Mouse (Mus musculus): ENCODE results near the gene Sdhaf1.
A peak's percentile ranks its signal among the peaks of the same experiment; 100 is the strongest.

Sdhaf1 gene

GRCm38 (mm10) chr7:30291215-30292131, 32.2 kb downstream of the Sdhaf1 start, which contains the start of gene Clip3:
TSS of gene Clip3 (plus strand) at chr7:30291728.
- DNase-seq = peak; percentile 91

DNA sequence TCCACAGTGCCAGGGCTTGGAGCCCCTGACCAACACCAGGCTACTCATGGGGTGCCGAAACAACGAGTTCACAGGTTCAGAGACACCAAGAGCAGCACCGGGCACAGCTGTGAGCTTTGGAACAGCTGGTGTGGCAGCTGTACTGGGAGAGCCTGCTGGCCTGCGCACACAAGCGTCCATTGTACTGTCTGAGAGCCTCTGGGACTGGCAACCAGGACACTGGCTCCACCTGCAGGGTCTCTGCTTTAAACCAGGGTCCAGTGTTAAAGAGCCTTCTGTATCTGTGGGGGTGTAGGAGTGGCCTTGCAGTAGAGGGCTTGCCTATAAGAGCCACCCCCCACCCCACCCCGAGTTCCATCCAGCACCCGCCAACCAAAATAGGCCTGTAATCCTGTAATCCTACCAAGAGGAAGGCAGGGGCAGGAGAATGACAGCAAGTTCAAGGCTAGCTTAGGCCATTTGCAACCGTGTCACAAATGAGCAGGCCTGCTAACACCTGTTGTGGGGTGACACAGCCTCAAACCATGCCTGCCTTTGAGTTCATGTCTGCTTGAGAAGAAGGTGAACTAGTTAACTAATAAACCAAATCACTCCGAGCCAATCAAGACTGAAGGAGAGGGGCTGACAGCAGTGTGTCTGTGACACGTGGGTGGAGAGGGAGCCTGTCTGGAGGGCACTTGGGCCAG, 33.8 kb downstream of the Sdhaf1 start:
- DNase-seq = no peak

GRCm38 (mm10) chr7:30289071-30289713, 34.5 kb downstream of the Sdhaf1 start:
- no peak for DNase-seq

- DNase-seq = no peak
These were observed 35.6 kb downstream of the Sdhaf1 start for GRCm38 (mm10) chr7:30288046-30288445.

DNA sequence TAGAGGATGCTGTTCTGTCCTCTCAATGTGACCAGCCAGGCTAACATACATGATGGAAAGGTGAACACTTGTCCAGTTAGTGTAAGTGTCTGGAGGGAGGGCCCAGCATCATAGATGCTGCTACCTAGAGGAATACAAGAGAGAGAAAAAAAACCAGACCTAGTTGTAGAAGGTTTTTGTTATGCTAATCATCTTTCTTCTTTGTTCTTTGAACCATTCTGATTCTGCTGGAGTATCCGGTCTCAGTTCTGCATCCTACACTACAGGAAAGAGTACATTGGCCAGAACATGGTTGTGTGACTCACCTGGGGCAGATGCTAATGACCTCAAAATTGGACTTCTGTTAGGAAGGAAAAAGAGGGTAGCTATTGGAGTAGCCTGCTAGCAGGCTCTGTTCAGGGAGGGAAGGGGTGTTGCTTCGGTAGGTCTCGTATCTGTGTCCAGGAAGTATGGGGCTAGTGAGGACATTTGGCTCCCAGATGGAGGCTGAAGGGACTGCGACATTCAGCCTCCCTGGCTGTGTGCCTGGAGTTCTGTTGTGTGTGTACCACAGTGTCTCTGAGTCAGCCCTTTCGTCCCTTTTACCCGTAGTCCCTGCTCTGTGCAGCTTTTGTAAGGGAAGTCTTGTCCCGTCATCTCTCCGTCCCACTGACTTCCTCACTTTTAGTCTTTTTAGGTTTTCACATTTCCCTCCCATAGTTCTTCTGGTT, 36.8 kb downstream of the Sdhaf1 start:
- DNase-seq = no peak

DNA sequence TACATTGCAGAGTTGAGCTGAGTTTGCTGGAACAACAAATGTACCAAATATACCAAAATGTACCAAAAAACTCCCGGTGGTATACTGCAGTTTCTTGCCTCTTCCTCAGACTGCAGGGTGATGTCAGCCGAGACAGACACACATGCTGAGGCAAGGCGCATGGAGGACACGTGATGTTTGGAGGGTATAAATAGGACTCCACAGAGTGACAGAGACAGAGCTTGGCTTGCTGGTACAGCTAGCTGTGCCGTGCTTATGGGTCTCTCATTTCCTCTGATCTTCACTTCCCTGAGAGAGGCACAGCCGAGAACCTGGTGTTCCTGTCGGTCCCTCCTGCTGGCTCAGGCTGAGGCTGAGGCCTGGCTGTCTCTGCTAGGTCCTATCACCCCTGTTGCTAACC, 41.0 kb downstream of the Sdhaf1 start:
- no peak for DNase-seq

DNA sequence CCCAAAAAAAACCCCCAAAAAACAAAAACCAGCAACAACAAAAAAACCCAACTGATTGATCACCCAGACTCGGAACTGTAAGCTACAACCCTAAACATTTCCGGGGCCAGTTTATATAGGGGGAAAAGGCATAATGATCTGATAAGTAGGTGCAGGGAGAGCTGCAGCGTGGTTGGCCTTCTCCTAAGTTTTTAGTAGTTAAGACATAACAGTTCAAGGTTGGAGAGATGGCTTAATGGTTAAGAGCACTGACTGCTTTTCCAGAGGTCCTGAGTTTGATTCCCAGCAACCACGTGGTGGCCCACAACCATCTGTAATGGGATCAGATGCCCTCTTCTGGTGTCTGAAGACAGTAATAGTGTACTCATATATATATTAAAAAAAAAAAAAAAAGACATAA, 42.2 kb downstream of the Sdhaf1 start:
- DNase-seq = no peak

GRCm38 (mm10) chr7:30280670-30281138, 43.0 kb downstream of the Sdhaf1 start:
- peak; percentile 80 for DNase-seq

GRCm38 (mm10) chr7:30279951-30280669, 43.6 kb downstream of the Sdhaf1 start, which contains the start of the genes Thap8 and Wdr62:
TSS of gene Thap8 (plus strand) at chr7:30280094.
TSS of gene Wdr62 (minus strand) at chr7:30280419.
- peak; percentile 89 for DNase-seq

DNA sequence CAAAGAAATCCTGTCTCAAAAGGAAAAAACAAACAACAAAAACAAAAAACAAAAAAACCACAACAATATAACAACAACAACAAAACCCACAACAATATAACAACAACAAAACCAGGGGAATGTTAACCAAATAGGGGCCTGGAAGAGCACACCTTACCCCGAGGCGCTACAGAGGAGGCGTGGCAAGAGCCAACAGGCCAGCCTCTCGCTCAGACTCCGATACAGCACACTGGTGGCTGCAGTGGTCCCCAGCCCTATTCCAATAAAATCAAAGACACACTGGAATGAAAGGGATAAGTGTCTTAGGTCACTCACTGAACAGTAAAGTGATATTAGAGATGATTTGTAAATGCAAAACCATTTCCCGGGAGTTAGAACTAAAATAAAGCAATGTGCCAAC, 44.2 kb downstream of the Sdhaf1 start:
- DNase-seq = no peak

DNA sequence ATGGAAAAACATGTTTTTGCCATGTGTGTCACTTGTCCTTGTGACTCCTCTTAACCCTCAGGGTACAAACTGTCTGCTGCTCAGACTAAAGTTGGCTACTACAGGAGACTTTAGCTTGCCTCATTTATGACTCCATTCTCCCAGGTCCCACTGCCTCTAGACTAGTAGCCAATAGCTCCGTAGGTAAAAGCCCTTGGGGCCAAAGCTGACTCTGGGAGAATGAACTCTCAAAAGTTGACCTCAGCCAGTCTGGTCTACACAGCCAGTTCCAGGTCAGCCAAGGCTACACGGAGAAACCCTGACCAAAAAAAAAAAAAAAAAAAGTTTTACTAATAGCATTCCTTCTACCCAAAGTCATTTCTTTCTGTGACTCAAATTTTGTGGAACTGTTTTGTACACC, 44.8 kb downstream of the Sdhaf1 start:
- no peak for DNase-seq

- DNase-seq = no peak
These were observed 49.3 kb downstream of the Sdhaf1 start for GRCm38 (mm10) chr7:30274383-30274782.

Data from right cerebral cortex, postnatal 25 days (tissue).